Mouse (Mus musculus) 3T3-L1 (cell line): ENCODE measurements around the gene Acvr2b.

ENCODE experiments used
- DNase-seq: peaks from one replicate; pipeline ENCODE4 v3.0.0-alpha.2; 2015; ENCODE audit warnings: low read depth, low spot score

Gene Acvr2b

DNA sequence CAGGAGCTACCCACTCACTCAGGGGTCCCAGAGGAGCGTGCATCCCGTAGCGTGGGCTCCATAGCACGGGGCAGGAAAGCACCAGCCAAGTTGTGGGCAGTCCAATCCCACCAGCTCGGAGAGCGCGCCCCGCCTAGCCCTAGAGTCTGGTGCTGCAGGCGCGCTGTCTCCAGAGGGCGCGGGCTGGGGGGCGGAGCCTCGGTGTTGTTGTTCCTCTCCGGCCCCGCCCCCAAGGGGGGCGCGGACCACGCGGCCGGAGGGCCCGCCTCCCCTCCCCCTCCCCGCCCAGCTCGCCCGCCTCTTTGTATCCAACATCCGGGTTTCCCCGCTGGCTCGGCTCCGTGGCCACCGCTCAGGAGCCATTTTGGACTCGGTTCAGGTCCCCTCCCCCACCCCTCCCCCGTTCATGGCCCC lies at the start of gene Acvr2b:
Acvr2b (plus strand) TSS at position 318 of the 414 bp plus-strand sequence.
- peak; percentile 83 for DNase-seq

DNA sequence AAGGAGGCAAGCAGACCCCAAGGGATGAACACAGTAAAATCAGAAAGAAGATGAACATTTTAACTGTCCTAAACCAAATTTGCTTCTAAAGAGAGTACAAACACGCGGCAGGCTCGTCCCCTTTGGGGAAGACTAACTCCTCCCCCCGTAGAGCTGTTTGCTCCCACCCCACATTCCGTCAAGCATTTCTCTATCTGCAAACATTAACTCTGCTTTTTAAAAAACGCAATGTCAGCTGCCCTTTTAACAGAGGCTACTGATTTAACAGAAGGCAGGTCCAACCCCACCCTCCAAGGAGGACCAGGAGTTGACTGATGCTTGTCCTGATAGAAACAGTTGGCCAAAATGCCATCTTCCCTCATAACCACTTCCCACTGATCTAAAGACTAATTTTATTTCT lies 48.0 kb upstream of the Acvr2b start:
- DNase-seq, result no peak

DNA sequence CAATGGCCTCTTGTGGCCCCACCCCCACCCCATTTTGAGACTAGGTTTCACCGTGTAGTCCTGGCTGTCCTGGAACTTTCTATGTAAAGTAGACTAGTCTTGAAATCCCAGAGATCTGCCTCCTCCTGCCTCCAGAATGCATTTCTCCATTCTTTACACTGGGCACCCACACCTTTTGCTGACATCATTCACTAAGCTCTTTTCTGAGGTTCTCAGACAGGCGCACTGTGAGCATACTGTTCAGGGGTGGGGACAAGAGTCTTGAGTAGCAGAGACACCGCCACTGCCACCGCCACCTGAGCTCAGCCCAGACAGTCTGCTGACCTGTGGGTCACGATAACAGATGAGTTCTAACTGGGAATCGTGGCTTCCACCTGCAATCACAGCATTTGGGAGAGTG lies 46.0 kb upstream of the Acvr2b start:
- DNase-seq, result no peak

DNA sequence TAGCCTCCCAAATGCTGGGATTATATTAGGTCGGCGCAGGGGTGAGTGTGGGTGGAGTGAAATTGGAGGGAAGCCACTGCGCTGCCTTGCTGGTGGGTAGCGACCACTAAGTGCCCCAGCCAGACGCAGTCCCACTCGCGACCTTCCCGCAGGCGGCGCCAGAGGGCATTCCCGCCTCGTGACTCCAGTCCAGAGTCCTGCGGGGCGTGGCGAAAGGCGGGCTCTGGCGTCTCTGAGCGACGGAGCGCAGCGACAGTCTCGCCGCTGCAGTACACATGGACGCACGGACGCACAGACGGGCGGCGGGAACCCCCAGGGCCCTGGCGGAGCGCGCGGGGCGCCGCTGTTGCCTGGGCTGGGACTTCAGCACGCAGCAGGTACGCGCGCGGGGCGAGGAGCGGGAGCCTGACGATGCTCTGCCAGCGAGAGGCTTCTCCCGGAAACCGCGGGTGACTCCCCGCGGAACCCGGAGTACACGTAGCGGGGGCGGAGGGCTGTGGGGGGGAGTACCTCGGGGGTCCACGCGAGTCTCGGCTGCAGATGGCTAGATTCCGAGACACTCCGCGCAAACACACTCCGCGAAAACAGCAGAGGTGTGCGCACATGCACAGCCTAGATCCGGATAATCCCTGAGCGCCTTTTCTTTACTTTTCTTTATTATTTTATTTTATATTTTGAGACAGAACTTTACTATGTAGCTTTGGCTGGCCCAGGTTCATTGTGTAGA lies 44.4 kb upstream of the Acvr2b start, which contains the start of gene Xylb:
Xylb (plus strand) TSS at position 51 of the 727 bp plus-strand sequence.
- DNase-seq, result peak; percentile 86

DNA sequence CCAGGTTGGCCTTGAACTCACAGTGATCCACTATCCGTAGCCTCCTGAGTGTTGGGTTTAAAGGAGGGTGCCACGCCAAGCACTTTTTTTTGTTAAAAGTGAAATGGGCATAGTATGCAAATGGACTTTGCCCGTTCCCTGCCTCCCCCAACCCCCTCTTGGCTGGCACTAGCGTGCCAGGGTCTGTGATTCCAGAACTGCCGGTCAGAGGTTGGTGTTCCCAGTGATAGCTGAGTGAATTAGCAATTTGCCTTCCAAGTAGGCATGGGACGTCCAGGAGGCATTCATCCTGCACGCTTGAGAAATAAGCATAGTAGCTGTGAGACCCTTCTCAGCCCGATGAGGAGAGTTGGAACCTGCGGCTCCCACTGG lies 43.9 kb upstream of the Acvr2b start:
- no peak for DNase-seq

DNA sequence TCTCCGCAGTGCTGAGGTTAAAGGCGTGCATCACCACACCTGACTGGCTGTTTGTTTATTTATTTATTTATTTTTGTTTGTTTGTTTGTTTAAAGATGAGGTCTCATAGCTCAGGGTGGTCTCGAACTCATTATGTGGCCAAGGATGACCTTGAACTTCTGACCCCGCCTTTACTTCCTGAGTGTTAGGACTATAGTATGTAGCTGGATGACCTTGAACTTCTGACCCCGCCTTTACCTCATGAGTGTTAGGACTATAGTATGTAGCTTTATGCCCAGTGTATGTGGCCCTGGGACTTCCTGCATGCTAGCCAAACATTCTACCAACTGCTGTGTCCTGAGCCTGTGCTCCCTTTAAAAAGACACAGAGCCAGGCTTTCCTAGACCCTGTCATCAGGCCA lies 40.5 kb upstream of the Acvr2b start:
- no peak for DNase-seq

DNA sequence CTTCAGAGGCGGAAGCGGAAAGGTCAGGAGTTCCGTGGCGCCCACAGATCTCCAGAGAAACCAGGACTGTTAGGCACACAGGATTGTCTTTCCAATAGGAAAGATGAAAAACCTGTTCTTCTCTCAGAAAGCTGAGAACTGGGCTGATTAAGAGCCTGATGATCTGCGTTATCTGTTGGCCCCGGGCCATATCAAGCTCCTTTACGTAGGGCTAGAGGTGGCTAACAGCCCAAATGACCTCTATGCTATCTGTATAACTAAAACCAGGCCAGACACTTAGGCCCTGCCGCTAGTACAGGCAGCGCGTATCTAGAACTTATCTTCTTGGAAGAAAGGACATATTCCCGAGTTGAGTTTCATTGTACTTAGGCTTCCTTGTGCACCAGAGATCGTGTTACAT lies 38.7 kb upstream of the Acvr2b start:
- DNase-seq, result no peak

DNA sequence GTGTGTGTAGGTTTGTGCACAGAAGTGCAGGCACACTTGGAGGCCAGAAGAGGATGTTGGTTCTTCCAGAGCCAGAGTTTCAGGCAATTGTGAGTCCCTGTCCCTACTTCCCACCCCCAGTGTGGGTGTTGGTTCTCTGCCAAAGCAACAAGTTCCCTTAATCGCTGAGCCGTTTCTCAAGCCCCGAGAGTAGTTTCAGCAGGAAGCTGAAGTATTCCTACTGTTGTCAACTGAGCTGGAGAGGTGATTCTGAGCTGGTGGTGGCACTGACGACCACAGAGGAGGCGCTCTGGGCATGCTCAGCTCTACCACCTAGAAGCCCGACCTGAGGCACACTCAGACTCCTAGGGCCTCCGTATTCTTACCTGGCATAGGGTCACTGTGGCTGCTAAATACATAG lies 36.6 kb upstream of the Acvr2b start, which contains the start of gene Slc22a14:
Slc22a14 (minus strand) TSS at position 270 of the 400 bp plus-strand sequence.
- DNase-seq, result no peak

DNA sequence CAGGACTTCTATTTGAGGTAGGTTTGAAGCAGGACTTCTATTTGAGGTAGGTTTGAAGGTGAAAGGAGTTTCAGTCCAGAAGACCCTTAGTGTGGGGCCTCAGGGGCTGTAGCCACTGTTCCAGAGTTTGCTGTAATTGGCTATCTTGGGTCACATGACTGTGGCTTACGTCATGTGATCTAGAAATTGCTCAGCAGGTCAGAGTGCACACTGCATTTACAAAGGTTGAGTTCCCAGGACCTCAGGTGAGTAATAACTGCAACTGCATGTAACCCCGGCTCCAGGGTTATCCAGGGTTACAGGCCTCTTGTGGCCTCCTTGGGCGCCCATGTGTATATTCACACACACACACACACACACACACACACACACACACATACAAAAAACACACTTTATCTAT lies 33.6 kb upstream of the Acvr2b start:
- DNase-seq, result no peak

DNA sequence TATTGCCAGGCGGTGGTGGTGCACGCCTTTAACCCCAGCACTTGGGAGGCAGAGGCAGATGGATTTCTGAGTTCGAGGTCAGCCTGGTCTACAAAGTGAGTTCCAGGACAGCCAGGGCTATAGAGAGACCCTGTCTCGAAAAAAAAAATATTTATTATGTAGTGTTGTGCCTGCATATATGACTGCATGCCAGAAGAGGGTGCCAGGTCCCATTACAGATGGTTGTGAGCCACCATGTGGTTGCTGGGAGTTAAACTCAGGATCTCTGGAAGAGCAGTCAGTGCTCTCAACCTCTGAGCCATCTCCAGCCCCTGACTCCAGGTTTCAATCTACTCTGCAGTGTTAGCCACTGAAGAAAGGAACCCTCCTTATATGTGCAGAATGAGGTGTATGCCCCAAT lies 31.1 kb upstream of the Acvr2b start:
- peak; percentile 26 for DNase-seq

DNA sequence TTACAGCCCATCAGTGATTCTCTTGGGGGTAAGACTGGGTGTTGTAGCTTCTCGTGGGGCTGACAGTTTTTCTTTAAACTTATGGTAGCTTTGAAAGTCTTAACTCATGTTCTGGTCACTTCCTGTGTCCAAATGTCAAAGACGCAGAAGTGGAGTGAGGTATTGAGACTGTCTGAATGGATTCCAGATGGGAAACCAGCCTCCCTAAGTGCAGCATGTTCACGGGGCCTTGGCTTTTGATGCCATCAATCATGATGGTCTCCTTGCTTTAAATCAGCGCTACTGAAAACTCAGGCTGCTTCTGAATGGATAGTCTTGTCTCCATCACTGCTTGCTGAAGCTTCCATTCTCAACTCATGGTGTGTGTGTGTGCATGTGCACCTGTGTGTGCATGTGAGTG lies 30.7 kb upstream of the Acvr2b start:
- no peak for DNase-seq

DNA sequence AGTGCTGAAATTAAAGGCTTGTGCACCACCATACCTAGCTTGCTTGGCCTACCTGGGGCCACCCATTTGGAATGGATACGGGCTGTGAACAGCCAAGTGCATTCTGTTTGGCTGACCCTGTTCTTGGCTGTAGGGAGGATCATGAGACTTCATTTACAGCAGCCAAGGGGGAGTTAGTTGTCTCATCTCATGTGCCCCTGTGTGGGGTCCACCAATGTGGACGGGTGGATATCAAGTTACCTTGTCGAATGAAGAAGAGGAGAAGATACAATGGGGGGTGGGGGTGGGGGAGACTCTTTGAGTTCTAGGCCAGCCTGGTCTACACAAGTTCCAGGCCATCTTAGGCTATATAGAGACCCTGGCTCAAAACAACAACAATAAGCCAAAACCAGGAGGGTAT lies 26.9 kb upstream of the Acvr2b start:
- no peak for DNase-seq

DNA sequence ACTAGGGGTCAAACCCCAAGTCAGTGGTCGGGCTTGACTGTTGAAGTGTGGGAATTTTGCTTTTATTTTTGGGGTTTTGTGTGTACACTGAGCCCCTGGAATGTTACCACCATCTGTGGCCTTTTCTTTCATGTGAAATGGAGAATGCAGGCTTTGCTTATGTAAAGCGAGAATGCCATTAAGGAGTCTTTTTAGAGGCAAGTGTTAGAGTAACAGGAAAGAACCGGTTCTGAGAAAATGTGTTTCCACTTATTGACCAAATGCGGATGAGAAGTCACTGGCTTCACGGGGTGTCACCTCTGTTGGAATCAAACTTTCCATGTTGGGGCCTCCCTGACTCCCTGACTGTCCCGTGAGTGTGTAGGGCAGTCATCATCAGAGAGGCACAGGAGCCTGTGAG lies 26.4 kb upstream of the Acvr2b start:
- DNase-seq, result no peak

DNA sequence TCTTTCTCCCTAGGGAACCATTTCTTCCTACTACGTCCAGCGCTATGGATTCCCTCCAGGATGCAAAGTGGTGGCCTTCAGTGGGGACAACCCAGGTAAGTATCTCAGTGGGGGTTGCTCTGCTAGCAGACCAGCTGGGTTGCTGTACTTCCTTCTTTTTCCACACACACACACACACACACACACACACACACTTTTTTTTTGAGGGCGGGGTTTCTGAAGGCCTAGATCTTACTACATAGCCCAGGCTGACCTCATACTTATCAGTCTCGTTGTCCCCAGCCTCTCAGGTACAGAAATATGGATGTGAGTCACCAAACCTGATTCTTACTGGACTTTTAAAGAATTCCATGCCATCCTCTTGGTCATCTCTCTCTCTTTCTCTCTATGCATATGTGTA lies 23.7 kb upstream of the Acvr2b start:
- DNase-seq, result no peak

DNA sequence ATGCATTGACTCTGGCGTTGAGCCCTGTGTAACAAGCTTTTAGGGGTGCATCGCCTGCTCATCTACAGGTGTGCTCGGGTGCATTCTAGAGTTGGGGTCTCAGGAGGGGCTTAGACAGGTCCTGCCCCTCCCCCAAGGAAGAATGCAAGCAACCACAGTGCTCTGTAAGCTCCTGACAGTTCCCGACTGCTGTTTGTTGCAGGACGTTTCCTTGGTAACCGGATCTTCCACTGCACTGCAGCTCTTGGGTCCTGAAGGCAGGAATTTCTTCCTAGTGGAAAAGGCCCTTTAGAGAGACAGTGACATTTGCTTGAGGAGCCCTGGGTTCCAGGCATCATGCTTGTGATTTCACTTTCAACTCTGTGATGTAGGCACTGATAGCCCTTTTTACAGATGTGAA lies 19.3 kb upstream of the Acvr2b start:
- no peak for DNase-seq

DNA sequence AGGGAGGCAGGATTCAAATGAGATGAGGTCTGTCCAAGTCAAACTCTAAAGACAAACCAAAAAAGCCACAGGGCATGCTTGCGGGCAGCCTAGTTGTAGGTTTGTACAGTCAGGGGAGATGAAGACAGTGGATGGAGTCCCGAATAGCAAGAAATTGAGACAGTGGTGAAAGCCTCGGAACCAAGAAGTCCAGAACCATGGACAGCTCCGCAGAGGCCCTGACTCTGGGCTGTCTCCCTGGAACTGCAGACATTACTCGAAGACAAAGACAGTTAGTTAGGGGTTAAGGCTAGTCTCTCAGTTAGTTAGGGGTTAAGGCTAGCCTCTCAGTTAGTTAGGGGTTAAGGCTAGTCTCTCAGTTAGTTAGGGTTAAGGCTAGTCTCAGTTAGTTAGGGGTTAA lies 13.0 kb upstream of the Acvr2b start:
- DNase-seq, result peak; percentile 51

DNA sequence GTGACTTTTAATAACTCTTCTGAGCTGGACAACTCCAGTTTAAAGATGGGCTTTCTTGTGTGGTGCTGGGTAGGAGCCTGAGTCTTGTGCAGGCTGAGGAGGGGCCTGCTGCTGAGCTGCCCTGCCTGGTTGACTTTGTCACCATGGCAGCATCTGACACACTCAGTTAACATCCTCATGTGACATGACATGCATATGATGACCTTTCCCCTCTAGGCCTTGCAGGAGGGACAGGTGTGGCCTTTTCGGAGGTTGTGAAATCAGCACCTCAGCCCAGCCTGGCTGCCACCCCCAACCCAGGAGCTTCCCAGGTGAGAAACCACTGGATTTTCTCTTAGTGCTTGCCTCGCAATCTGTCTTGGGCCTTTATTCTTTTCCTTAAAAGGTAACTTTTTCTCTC lies 11.7 kb upstream of the Acvr2b start:
- DNase-seq, result no peak

DNA sequence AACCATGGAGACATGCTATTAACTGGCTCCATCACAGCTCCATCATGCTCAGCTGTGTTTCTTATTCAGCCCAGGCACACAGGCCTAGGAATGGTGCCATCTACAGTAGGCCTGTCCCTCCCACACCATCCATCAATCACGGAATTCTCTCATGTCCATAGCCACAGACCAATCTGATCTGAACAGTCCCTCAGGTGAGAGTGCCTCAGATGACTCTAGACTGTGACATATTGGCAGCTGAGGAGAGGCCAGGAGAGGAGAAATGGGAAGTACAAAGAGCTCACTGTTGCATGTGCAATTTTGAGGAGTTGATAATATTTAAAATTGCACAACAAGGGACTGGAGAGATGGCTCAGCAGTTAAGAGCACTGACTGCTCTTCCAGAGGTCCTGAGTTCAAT lies 7.1 kb upstream of the Acvr2b start:
- no peak for DNase-seq

DNA sequence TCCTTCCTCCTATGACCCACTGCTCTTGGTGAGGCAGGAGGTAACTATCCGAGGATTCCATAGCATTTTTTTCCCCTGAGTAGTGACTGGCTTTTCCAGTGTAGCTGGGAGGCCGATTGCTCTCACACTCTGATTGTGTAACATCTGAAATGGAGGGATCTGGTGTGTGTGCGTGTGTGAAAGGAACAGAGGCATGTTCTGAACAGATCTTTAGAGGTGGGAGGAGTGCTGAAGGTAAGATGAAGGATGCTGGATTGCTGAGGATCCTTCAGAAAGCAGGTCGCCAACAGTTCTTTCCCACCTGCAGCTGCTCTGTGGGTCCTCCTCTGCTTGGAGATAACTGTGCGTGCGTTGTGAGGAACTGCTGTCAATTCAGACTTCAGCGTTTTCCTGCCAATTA lies 567 bp upstream of the Acvr2b start:
- peak; percentile 22 for DNase-seq

DNA sequence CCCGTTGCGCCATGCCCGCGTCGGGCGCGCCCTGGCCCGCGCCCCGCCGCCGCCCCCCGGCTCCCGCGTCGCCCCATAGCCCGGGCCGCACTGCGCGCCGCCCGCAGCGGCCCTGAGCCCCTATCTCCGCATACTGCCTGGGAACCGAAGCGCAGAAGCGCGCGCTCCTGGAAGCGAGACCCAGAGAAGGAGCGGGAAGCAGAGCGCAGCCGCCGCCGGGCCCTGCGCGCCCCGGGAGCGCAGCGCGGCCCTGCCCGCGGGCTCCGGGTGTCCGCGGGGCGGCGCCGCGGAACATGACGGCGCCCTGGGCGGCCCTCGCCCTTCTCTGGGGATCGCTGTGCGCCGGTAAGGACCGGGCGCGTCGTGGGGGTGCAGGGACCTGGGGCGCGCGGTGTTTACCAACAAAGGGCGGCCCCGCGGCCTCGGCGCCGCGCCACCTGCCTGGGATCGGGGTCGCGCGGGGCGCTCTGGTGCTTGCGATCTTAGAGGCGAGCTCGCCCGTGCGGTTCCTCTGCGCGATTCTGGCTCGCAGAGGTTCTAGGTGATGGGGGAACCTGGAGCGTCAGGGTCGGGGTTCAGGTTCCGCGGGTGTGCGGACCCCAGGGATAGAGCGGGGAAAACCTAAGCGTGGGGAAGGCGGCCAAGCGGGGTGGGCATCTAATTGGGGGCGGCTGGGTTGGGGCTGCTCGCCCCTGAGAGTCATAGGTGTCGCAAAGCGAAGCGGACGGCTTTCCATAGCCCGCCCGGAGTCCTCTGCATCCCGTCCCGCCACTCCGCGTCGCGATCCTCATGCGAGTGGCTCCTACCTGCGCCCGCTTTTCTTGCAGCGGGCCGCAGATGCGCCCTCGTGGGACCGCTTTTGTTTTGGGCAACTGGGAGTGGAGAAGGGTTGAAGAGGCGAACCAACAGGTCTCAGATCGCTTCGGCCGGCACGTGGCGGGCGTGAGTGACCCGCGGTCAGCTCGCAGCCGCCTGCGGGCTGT lies 626 bp downstream of the Acvr2b start:
- DNase-seq, result peak; percentile 16

DNA sequence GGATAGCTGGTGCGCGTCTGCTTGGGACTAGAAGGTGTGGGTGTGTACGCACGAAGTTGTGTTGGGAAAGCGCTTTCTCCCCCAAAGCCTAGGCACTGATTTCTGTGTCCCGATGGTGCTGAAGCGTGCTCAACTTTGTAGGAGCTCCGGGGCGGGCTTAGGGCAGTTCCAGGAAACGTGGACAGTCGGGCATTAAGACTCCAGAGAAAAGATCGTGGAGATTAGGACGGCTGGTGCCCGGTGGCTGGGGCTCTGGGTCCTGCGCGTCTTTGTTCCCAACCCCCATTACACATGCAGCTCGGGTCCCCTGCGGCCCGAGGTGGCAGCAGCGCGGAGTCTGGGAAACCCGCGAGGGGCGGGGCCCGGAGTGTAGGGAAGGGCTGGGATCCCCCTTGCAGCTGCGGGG lies 1.3 kb downstream of the Acvr2b start:
- DNase-seq, result no peak

DNA sequence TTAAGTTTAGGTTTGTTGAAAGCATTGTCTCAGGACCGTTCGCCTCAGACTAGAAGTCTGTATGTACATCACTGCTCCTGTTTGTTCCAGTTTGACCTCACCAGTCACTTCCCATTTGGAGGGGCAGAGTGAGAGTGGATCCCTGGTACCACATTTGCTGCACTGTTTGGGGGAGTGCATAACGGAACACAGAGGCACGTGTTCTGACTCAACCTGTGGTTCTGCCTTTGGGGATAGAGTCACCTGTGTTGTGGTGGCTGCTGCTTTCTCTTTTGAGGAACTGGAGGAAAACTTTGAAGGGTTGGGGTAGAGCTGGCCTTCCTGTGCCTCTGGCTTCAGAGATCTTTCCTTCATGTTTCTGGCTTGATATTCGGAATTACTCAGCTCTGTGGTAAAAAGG lies 2.2 kb downstream of the Acvr2b start:
- DNase-seq, result no peak

DNA sequence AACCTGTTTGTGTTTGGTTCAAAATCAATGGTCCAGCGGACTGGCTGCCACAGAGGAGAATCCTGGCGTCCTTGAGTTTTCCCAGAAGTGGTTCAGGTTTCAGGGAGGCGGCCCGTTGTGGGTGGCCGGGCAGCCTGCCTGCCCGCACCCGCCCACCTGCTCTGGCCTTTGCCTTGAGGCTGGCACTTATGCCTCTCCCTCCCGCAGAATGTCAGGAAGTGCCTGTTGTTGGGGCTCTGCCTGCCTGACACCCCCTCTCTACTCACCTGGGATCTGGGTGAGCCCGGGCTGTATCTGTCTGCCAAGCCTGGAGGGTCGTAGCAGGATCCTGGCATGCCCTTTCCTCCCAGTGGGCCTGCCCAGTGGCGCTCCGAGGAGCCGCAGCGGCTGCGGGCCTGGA lies 6.0 kb downstream of the Acvr2b start:
- DNase-seq, result no peak
